Mouse (Mus musculus): ENCODE measurements at regions not wholly inside any gene's neighbourhood (a gene's known extent, or its start where the extent isn't known, plus 50 kb on each side); places are given as distances from the start of the nearest gene placed in this dataset.
A peak's percentile ranks its signal among the peaks of the same experiment; 100 is the strongest.

GRCm38 (mm10) chr8:46898697-46899445 lies 87.8 kb upstream of the Enpp6 start:
- no peaks in the 10 kb centered on the region for H3K27me3 ChIP-seq (ENCODE audit: insufficient read depth, low read length)
- H3K9me3 ChIP-seq (ENCODE audit: low read depth, low read length): no peaks in the 10 kb centered on the region
- peak; percentile 76 for DNase-seq
- no peak for TF ChIP-seq CTCF (IDR thresholded peaks at IDR 0.05; ENCODE audit: low read depth)
- WGBS: 23% methylated on average over 5 of the region's 5 CpGs
- no peaks in the 10 kb centered on the region for H3K4me1 ChIP-seq (ENCODE audit: insufficient read depth)
- H3K4me3 ChIP-seq (ENCODE audit: low read depth, low read length): no peak overlapping the region
- H3K36me3 ChIP-seq (ENCODE audit: insufficient read depth): no peaks in the 10 kb centered on the region
- ATAC-seq (ENCODE audit: insufficient read depth): peak; percentile 65
- no peak overlapping the region for H3K4me2 ChIP-seq
- H3K27ac ChIP-seq (ENCODE audit: low read depth): peak overlapping the region; percentile 30; the same call in 1 of the 2 replicates
- no peak overlapping the region for H3K9ac ChIP-seq

- Histone ChIP-seq H3K9me3 (ENCODE audit: low read depth, low read length) (no peaks in the 10 kb centered on the region), H3K4me2 (no peak overlapping the region), H3K36me3 (ENCODE audit: insufficient read depth) (no peaks in the 10 kb centered on the region), H3K27me3 (ENCODE audit: insufficient read depth, low read length) (no peaks in the 10 kb centered on the region), H3K4me3 (ENCODE audit: low read depth, low read length) (no peak overlapping the region), H3K9ac (no peak overlapping the region), H3K27ac (ENCODE audit: low read depth) (no peak overlapping the region), H3K4me1 (ENCODE audit: insufficient read depth) (no peaks in the 10 kb centered on the region)
- WGBS: 76% methylated on average over 4 of the region's 4 CpGs
- no peak for ATAC-seq (ENCODE audit: insufficient read depth)
- no peak for DNase-seq
- TF ChIP-seq CTCF (IDR thresholded peaks at IDR 0.05; ENCODE audit: low read depth): no peak
Observed at GRCm38 (mm10) chr8:46900826-46901225, 85.9 kb upstream of the Enpp6 start.

DNA sequence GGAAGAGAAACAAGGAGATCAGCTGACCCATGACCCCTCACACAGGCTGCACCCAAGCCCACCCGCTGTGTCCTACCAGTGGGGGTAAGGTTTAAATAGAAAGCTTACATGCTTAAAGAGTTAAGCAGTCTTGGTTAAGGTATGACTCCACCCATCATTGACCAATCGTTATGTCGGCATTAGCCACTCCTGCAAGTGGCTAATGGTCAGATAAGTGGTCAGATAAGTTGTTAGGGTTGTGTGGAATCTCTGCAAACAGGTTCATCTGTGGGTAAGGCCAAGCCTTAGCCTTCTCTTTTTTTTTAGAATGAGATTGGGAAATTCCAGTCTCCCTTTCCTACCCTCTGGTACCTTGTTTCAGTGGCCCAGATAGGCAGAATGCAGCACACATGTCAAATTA lies 82.0 kb upstream of the Enpp6 start:
- Histone ChIP-seq H3K9me3 (ENCODE audit: low read depth, low read length) (no peaks in the 10 kb centered on the region), H3K27me3 (ENCODE audit: insufficient read depth, low read length) (no peaks in the 10 kb centered on the region), H3K9ac (no peak overlapping the region), H3K36me3 (ENCODE audit: insufficient read depth) (no peaks in the 10 kb centered on the region), H3K4me1 (ENCODE audit: insufficient read depth) (no peaks in the 10 kb centered on the region), H3K27ac (ENCODE audit: low read depth) (no peak overlapping the region), H3K4me2 (no peak overlapping the region), H3K4me3 (ENCODE audit: low read depth, low read length) (no peak overlapping the region)
- 63% methylated on average over 3 of the region's 3 CpGs for WGBS
- ATAC-seq (ENCODE audit: insufficient read depth) (no peak), DNase-seq (no peak)
- no peak for TF ChIP-seq CTCF (IDR thresholded peaks at IDR 0.05; ENCODE audit: low read depth)

DNA sequence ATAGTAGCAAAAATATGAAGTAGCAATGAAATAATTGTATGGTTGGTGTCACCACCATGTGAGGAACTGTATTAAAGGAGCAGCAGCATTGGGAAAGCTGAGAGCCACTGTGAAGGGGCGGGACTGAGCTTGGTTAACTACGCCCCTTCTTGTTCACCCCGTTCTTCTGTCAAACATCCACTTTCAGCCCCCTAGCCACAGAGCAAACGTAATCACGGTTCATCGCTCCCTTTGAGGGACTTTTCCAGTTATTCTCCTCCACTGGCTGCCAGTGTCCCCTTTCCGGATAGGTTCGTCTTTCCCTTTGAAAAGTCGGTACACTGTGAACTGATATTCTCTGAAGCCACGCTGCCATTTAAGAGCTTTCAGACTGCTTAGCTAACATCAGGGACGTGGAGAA lies 79.3 kb upstream of the Enpp6 start:
- no peak for TF ChIP-seq CTCF (IDR thresholded peaks at IDR 0.05; ENCODE audit: low read depth)
- Histone ChIP-seq H3K4me3 (ENCODE audit: low read depth, low read length) (no peak overlapping the region), H3K9me3 (ENCODE audit: low read depth, low read length) (no peaks in the 10 kb centered on the region), H3K9ac (no peak overlapping the region), H3K4me1 (ENCODE audit: insufficient read depth) (no peaks in the 10 kb centered on the region), H3K4me2 (no peak overlapping the region), H3K36me3 (ENCODE audit: insufficient read depth) (no peaks in the 10 kb centered on the region), H3K27me3 (ENCODE audit: insufficient read depth, low read length) (no peaks in the 10 kb centered on the region), H3K27ac (ENCODE audit: low read depth) (no peak overlapping the region)
- ATAC-seq (ENCODE audit: insufficient read depth) (no peak), DNase-seq (no peak)
- WGBS: 52% methylated on average over 11 of the region's 11 CpGs

GRCm38 (mm10) chr8:46908186-46908585 lies 78.5 kb upstream of the Enpp6 start:
- ATAC-seq (ENCODE audit: insufficient read depth) (no peak), DNase-seq (no peak)
- H3K36me3 ChIP-seq (ENCODE audit: insufficient read depth): no peaks in the 10 kb centered on the region
- H3K27me3 ChIP-seq (ENCODE audit: insufficient read depth, low read length): no peaks in the 10 kb centered on the region
- H3K9ac ChIP-seq: no peak overlapping the region
- no peak overlapping the region for H3K4me3 ChIP-seq (ENCODE audit: low read depth, low read length)
- no peaks in the 10 kb centered on the region for H3K4me1 ChIP-seq (ENCODE audit: insufficient read depth)
- 81% methylated on average over 4 of the region's 4 CpGs for WGBS
- H3K27ac ChIP-seq (ENCODE audit: low read depth): no peak overlapping the region
- H3K9me3 ChIP-seq (ENCODE audit: low read depth, low read length): no peaks in the 10 kb centered on the region
- TF ChIP-seq CTCF (IDR thresholded peaks at IDR 0.05; ENCODE audit: low read depth): no peak
- no peak overlapping the region for H3K4me2 ChIP-seq

DNA sequence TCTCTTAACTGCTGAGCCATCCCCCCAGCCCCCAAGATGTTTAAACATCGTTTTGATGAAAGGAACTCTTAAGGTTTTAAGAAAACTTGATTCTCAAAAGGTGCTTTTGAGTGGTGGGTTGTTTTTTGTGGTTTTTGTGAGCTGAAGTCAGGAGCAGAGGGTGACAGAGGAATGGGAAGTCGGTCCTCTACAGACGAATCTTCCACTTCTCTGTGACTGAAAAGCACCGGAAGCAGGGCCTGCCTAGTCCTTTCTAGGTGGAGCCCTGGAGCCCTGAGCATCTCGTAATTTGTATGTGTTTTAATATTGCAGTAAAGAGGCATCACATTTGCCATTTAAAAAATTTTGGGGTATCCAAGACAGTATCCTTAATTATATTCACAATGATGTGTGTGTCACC lies 72.7 kb upstream of the Enpp6 start:
- Histone ChIP-seq H3K4me2 (no peak overlapping the region), H3K9ac (no peak overlapping the region), H3K36me3 (ENCODE audit: insufficient read depth) (no peaks in the 10 kb centered on the region), H3K4me1 (ENCODE audit: insufficient read depth) (no peaks in the 10 kb centered on the region), H3K4me3 (ENCODE audit: low read depth, low read length) (no peak overlapping the region), H3K27me3 (ENCODE audit: insufficient read depth, low read length) (no peaks in the 10 kb centered on the region), H3K9me3 (ENCODE audit: low read depth, low read length) (no peaks in the 10 kb centered on the region), H3K27ac (ENCODE audit: low read depth) (no peak overlapping the region)
- WGBS: 34% methylated on average over 5 of the region's 5 CpGs
- TF ChIP-seq CTCF (IDR thresholded peaks at IDR 0.05; ENCODE audit: low read depth): no peak
- ATAC-seq (ENCODE audit: insufficient read depth) (no peak), DNase-seq (no peak)

DNA sequence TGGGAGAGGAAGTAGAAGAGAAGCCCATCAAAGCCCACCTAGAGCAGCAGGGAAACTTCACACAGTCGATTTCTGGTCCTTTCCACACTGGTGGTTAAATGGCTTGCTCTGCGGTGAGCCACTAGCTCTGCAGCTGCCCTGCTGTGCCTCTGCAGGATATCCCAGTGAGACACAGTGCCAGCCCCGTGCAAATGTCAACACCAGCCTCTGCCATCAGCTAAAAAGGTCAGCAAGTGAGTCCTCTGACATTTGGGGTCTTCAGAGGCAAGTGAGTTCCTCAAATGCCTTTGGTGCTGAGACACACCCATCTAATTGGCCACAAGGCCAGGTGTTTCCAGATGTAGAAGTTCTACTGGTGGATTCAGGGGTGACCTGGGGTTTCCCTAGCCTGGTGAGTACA lies 66.6 kb upstream of the Enpp6 start:
- Histone ChIP-seq H3K36me3 (ENCODE audit: insufficient read depth) (no peaks in the 10 kb centered on the region), H3K9ac (no peak overlapping the region), H3K4me1 (ENCODE audit: insufficient read depth) (no peaks in the 10 kb centered on the region), H3K9me3 (ENCODE audit: low read depth, low read length) (no peaks in the 10 kb centered on the region), H3K27ac (ENCODE audit: low read depth) (no peak overlapping the region), H3K4me3 (ENCODE audit: low read depth, low read length) (no peak overlapping the region), H3K4me2 (no peak overlapping the region), H3K27me3 (ENCODE audit: insufficient read depth, low read length) (no peaks in the 10 kb centered on the region)
- ATAC-seq (ENCODE audit: insufficient read depth): no peak
- WGBS: 18% methylated on average over 3 of the region's 3 CpGs
- DNase-seq: no peak
- no peak for TF ChIP-seq CTCF (IDR thresholded peaks at IDR 0.05; ENCODE audit: low read depth)

All from lung, embryonic 14.5 days (tissue).